Mouse (Mus musculus) ovary, adult 10 weeks (tissue): ENCODE results near the gene Olfr303. TPM values are rescaled to one million over a fixed set of nuclear protein-coding genes. Genes with fewer than 3 reads are reported as not detected.

ENCODE experiments used
- polyA plus RNA-seq: library from polyadenylated mRNA; stranded (reverse); fragments of 350-450 nt; fragmentation: Illumina TruSeq; extraction: RNeasy Lipid Tissue Mini Kit (QIAGEN cat#74804); gene quantifications from one replicate; pipeline ENCODE4 v1.2.3, GENCODE M21; 2014

Gene Olfr303
- polyA plus RNA-seq = not detected

GRCm38 (mm10) chr7:86397689-86398088 lies at the start of gene Olfr303:
Gene Olfr303, minus strand, starts transcription at chr7:86397789.

GRCm38 (mm10) chr7:86403546-86403945 lies 6.0 kb upstream of the Olfr303 start, which contains the start of gene Olfr301:
Gene Olfr301, plus strand, starts transcription at chr7:86403846.

GRCm38 (mm10) chr7:86386558-86386957 lies 11.0 kb downstream of the Olfr303 start, which contains the start of gene Olfr304:
Gene Olfr304, minus strand, starts transcription at chr7:86386658.

DNA sequence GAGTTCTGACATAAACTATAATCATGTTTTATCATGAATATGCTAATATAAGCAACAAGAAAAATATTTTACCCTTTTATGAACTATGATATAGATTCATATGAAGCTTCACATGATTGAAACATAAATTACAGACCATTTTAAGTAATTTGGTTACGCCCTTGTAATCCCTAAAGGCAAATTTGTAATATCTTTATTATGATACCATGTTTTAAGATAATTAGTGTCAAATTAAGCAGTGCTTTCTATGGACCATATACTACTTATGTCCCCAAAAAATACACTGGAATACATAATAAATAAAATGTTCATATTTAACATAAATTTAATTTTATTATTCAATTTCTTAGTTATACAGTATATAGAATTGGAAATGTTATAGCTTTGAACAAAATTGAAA lies 30.8 kb downstream of the Olfr303 start, which contains the start of gene Olfr305:
Gene Olfr305, minus strand, starts transcription at position 101 of the 400 bp plus-strand sequence.

Other genes starting within 250 kb of the Olfr303 start
- gene Vmn2r75, start 226.0 kb downstream of the Olfr303 start, polyA plus RNA-seq = not detected
- gene Vmn2r76, start 151.5 kb downstream of the Olfr303 start, polyA plus RNA-seq = not detected
- gene Olfr310, start 120.6 kb downstream of the Olfr303 start, polyA plus RNA-seq = not detected
- not detected for gene Olfr309, start 84.1 kb downstream of the Olfr303 start, polyA plus RNA-seq
- not detected for gene Olfr308, start 72.2 kb downstream of the Olfr303 start, polyA plus RNA-seq
- not detected for gene Olfr307, start 60.2 kb downstream of the Olfr303 start, polyA plus RNA-seq
- gene Olfr305, start 30.9 kb downstream of the Olfr303 start, polyA plus RNA-seq = not detected
- gene Olfr304, start 11.1 kb downstream of the Olfr303 start, polyA plus RNA-seq = not detected
- gene Olfr301, start 6.1 kb upstream of the Olfr303 start, polyA plus RNA-seq = not detected
- not detected for gene Olfr299, start 62.1 kb upstream of the Olfr303 start, polyA plus RNA-seq
- not detected for gene Olfr298, start 94.7 kb upstream of the Olfr303 start, polyA plus RNA-seq
- not detected for gene Olfr297, start 122.2 kb upstream of the Olfr303 start, polyA plus RNA-seq
- gene Olfr295, start 186.1 kb upstream of the Olfr303 start, polyA plus RNA-seq = not detected
- gene Olfr294, start 218.9 kb upstream of the Olfr303 start, polyA plus RNA-seq = not detected